Mouse (Mus musculus) urinary bladder, postnatal 25 days (tissue): Measurements from ENCODE around the gene Meltf.
"Not testable (repeated sequence)": the region's sequence is repeated elsewhere in the genome, so short reads cannot be mapped to it uniquely, and the experiment has no call there.

Source experiments
- DNase-seq: peaks from one replicate; pipeline ENCODE4 v3.0.0; 2022; ENCODE audit warnings: low spot score

Meltf gene

DNA sequence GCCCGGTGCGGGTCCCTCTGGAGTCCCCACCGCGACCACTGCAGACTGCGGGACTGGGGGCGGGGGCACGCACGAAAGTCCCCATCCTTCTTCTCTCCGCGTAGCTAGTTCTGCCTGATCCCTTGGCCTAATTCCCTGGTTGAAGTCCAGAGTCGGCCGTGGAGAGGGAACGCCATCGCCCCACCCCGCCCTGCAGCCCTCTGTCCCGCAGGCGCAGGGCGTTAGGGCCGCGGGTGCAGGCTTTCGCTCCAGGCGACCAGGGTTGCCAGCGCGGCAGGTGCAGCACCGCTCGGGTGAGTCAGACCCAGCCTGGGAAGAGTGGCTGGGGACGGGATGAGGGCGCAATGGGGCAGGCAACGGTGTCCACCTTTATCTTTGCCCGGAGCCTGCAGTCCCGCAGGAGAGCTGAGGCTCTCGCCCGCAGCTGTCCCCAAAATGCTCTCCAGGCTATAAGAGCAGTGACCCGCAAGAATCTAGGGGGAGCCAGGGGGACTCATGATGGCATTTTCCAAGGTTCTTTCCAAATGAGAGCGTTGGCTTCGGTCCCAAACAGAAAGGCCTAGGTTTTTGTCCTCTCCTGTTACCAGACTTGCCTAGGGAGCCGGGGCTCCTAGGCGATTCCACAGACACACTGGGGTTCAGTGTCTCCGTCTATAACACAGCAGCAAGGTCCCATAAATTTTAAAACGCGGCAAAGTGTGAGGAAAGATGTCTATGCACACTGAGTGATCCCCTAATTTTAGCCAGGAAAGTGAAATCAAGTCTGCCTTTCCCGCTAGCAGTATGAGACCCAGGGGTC is 55.3 kb downstream of the Meltf start, which contains the start of gene Pigz:
TSS of gene Pigz (plus strand) at position 101 of the 799 bp plus-strand sequence.
- peak; percentile 46 for DNase-seq

DNA sequence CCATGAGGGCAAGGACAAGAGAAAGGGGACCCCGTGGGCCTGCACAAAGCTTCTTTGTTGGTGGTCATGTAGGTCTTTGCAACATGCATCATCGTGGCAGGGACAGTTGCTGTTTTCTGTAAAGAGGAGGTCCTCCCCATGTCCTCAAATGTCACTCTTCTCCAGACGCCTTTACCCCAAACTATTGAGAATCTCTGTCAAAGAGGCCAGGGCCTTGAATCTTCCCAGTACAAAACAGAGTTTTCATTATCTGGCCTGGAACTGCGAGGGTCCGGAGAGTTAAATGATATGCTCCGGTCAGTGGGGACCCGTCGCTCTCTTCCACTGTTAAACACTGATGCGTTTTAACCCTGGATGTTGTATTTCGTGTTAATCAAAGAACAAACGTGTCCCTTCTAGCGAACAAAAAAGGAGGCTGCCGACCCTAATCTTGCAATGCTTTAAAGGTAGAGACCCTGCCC is 56.0 kb downstream of the Meltf start:
- DNase-seq: no peak

DNA sequence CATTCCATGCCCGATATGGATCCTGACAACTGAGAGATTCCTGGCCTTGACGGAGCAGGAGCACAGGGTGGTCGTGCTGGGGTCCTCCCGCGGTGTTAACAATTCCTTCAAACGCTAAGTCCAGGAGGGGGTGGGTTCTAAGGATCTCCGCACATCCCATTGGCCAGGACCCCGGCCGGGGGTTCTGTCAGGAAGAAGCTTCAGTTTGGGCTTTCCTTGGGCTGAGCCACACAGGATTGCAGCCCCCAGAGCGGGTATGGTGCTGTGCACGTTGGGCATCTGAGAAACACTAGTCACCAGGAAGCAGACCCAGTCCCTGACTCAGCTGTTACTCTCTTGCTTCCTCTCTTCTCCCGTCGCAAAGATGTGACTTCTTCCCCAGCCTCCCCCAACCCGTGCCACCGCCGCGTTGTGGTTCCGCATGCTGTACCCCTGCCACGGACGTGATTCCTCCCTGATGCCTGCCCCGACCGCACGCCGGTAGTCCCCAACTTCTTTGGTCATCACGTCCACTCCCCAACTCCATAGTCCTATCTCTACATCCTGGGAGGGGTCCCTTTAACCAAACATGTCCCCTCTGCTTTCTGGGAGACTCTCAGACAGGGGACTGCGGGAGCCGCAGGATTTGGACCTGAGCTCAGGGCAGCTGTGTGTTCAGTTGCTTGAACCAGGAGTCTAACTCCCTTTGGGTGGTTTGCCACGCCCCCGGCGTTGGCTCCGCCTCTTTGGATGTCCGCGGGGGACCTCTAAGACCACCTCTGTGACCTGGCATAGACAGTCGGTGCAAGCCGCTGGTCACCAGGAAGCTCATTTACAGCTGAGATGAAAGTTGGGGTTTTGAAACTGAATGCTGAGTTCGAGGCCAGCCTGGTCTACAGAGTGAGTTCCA is 56.7 kb downstream of the Meltf start:
- no peak for DNase-seq

DNA sequence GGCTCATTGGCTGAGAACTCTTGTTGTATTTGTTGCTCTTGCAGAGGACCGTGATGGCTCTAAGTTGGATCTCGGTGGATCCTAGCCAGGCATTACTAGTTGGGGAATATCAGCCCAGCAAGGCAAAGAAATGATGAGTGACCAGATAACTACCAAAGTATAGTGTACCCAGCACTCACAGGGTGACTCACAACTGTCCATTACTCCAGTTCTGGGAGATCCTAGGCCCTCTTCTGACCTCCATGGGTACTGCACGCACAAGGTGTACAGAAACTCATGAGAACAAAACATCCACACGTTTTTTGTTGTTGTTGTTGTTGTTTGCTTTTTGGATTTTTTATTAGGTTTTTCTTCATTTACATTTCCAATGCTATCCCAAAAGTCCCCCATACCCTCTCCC is 58.0 kb downstream of the Meltf start:
- no peak for DNase-seq

DNA sequence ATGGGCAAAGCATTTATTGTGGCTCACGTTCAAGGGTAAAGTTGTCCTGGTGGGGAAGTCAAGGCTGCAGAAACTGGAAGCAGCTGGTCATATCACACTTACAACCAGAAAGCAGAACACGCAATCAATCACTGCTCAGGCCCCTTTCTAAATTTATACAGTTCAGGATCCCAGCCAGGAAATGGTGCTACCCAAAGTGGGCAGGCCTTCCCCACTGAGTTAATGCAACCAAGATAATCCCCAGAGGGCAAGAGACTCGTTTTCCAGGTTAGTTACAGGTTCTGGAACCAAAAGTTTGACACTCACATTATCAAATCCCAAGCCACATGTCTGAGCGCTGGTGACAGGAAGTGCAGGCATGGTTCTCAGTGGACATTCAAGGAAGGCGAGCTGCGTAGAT is 60.2 kb downstream of the Meltf start:
- DNase-seq: no peak

DNA sequence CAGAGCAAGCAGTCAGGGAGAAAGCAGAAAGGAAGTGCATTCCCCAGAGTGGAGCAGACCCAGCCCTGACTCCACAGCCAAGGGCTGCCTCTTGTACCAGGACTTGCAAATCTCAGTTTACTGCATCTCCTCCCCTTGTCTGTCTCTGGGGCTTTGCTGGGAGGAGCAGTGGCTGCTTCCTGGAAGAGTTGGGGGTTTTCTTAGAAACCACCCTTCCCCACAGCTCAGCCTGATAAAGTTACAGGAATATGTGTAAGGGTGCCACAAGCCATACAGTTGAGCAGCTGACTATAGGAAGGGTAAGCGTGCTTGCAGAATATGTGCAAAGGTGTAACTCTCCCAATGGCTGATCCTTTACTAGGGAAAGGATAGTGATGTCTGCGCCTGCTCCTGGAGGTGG is 62.0 kb downstream of the Meltf start:
- no peak for DNase-seq

DNA sequence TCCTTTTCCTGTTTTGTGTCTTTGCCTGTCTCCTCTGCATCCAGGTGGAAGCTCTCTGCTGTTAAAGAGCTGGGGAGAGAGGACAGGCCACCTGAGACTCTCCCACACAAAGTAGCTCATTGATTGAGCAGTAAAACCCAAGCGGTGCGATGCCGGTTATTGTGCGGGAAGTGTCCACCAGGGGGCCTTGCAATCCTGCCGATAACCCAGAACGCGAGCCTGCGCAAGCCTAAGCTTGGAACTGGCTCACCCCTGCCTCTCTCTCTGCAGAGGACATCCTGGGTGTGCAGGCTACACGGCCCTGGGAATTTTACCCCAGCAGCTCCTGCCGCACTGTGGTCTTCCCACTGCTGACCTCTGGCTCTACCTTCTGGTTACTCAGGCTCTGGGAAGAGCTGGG is 65.4 kb downstream of the Meltf start:
- DNase-seq: peak; percentile 77

DNA sequence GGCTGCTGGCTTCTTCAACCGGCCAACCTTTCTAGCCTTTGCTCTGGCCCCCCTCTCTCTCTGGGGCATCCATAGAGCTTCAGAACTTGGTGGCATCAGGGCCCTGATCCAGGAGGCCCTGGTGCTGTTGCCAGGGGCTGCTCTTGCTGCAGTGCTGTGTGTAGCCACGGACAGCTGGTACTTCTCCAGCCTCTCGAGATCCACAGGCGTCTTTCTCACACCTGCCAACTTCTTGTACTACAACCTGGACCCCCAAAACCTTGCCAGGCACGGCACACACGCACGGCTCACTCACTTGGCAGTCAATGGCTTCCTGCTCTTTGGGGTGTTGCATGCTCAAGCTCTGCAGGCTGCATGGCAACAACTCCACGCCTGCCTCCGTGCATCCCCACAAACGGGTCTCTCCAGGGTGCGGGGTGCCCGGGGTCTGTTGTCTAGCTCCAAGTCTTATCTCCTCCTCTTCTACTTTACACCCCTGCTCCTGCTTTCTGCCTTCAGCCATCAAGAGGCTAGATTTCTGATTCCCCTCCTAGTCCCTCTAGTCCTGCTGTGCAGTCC is 66.2 kb downstream of the Meltf start:
- no peak for DNase-seq

DNA sequence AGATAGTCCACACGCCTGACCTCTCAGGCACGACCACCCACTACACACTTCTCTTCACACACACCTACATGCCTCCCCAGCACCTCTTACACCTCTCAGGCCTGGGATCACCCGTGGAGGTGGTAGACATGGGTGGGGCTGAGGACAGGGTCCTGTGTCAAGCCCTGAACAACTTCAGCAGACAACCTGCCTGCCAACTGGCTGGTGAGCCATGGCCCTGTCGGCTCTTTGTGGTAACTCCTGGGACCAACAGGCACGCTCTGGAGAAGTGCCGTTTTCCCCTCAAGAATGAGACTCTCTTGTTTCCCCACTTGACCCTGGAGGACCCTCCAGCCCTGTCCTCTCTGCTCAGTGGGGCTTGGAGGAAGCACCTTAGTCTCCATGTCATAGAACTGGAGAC is 66.8 kb downstream of the Meltf start:
- DNase-seq: no peak

DNA sequence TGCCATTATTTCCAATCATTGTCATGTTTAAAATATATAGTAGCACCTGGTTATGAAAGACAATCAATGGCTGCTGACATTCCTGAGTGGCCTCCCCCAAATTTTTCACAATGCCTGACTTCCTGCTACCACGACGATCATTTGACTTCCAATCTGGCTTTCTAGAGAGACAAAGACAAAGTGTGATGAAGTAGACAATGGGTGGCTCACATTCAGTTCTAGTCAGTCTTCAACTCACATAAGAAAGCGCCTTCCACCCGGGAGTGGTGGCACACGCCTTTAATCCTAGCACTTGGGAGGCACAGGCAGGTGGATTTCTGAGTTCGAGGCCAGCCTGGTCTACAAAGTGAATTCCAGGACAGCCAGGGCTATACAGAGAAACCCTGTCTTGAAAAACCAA is 67.4 kb downstream of the Meltf start:
- not testable (repeated sequence) for DNase-seq

DNA sequence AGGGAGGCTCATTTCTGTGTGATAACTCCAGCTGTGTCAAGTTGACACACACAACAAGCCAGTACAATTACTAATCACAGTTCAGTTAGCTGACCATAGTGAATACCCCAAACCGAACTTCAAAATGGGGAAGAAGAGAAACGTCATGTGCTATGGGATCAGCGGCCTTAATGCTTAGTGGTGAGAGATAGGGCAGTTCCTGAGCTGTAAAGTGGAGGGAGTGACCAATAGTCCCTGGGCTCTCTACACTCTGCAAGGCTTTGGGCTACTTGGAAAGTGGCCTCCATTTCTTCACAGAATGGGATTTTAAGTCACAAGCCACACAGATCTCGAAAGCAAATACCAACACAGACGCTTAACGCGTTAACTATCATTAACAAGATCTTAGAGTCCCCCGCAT is 68.7 kb downstream of the Meltf start:
- DNase-seq: no peak

DNA sequence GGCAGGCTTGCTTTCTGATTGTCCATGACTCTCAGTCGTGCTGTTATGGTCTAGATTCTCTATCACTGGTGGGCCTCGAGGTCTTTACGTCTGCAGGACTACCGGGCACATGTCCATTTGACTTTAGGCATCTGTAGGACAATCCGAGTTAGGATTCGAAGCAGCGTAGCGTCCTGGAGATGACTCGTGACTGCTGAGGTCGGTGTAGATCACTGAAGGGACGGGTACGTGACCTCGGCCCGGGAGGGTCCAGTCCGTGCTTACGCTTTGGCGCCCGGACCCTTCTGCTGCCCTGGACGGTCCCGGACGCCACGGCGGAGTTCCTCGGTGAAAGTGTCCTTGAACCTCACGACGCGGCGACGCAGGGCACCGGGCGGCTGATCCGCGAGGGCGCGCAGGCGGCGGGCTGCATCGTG is 69.3 kb downstream of the Meltf start:
- no peak for DNase-seq

DNA sequence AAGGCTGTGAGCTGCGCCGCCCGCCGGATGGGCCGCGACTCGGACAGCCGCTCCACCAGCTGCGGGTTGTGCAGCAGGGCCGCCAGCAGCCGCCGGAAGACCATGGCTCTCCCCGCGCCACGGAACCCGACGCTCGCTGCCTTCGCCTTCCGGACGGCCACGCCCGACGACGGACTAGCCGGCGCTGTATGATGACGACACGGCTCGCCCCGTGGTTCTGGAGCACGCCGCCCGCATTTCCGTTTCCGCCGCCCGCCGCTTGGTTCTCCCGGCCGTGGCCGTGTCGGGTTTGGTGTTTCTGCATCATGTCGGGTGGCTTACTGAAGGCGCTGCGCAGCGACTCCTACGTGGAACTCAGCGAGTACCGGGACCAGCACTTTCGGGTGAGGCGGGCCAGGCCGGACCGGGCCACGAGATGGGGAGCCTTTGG is 69.8 kb downstream of the Meltf start, which contains the start of the genes 0610012G03Rik and Ncbp2:
TSS of gene 0610012G03Rik (minus strand) at position 150 of the 430 bp plus-strand sequence.
TSS of gene Ncbp2 (plus strand) at position 169 of the 430 bp plus-strand sequence.
- peak; percentile 96 for DNase-seq
